Mouse (Mus musculus): ENCODE measurements at regions not wholly inside any gene's neighbourhood (a gene's known extent, or its start where the extent isn't known, plus 50 kb on each side); places are given as distances from the start of the nearest gene placed in this dataset.

DNA sequence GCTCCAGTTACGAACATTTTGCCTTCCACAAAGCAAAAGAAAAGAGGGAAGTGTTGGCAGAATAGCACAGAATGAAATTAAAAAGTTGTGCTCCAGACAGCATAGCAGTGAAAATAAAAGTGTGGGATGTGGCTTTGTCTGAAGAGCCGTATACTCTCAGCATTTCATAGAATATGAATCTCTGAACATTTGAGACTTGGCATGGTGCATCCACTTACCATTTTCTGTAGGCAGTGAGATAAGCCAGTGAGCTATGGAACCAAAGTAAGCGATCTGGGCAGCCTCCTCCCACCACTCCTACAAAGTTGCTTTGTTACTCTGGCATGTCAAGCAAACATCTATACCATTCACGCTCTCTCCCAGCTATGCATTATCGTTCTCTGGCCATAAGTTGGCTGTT is 286.0 kb downstream of the Arl4a start:
- Histone ChIP-seq H3K4me3 (ENCODE audit: control insufficient read depth, low read depth, low read length) (no peak overlapping the region), H3K4me1 (ENCODE audit: control insufficient read depth, insufficient read depth, low read length) (no peaks in the 10 kb centered on the region), H3K27ac (ENCODE audit: control insufficient read depth, insufficient read depth, low read depth, low read length) (no peak overlapping the region), H3K36me3 (ENCODE audit: control insufficient read depth, insufficient read depth, low read length) (no peaks in the 10 kb centered on the region), H3K27me3 (ENCODE audit: control insufficient read depth, insufficient read depth, low read length) (no peaks in the 10 kb centered on the region)
- TF ChIP-seq POLR2A (IDR thresholded peaks at IDR 0.05; ENCODE audit: control insufficient read depth, low read depth, low read length) = no peak
- no peak for TF ChIP-seq CTCF (IDR thresholded peaks at IDR 0.05; ENCODE audit: control insufficient read depth, insufficient read depth, insufficient replicate concordance, low read depth, low read length)

DNA sequence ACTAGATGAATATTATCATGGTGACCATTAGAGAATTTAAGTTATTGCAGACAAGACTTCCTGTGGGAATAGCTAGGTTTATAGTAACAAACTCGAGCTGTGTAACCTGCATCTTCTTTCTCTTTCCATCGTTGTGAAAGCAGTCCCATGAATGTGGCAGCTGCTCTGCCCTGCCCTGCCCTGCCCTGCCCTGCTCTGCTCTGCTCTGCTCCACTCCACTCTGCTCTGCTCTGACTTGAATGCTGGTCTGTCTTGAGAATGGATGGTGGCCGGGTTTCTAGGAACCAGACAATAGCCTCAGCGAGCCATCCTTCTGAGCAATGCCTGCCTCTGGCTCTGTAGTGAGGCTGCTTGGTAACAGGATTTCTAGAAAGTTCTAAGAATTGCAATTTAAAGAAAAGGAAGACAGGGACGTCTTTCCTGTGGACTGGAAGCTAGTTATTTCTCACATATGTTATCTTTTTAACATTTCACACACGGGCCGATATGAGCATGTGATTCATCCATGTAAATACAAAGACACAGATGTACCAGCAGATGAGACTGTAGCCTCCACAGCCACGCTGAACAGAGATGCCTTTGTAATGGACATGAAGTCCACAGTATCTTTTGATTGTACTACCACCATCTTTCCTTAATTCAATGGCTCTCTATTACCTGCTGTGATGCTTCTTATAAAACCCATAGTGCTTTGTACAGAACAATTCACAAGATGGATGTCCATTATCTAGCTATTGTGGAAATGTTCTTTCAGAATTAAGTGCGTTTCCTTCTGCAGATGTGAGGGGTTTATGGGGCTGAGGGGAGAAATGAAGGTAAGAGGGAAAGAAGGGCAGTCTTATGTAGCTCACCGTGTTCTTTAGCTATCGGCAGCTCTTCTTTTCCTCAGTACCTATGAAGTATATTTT is 295.4 kb downstream of the Arl4a start:
- TF ChIP-seq CTCF (IDR thresholded peaks at IDR 0.05; ENCODE audit: control insufficient read depth, insufficient read depth, insufficient replicate concordance, low read depth, low read length) (no peak), POLR2A (IDR thresholded peaks at IDR 0.05; ENCODE audit: control insufficient read depth, low read depth, low read length) (no peak)
- Histone ChIP-seq H3K4me1 (ENCODE audit: control insufficient read depth, insufficient read depth, low read length) (no peaks in the 10 kb centered on the region), H3K36me3 (ENCODE audit: control insufficient read depth, insufficient read depth, low read length) (no peaks in the 10 kb centered on the region), H3K4me3 (ENCODE audit: control insufficient read depth, low read depth, low read length) (no peak overlapping the region), H3K27me3 (ENCODE audit: control insufficient read depth, insufficient read depth, low read length) (no peaks in the 10 kb centered on the region), H3K27ac (ENCODE audit: control insufficient read depth, insufficient read depth, low read depth, low read length) (no peak overlapping the region)

DNA sequence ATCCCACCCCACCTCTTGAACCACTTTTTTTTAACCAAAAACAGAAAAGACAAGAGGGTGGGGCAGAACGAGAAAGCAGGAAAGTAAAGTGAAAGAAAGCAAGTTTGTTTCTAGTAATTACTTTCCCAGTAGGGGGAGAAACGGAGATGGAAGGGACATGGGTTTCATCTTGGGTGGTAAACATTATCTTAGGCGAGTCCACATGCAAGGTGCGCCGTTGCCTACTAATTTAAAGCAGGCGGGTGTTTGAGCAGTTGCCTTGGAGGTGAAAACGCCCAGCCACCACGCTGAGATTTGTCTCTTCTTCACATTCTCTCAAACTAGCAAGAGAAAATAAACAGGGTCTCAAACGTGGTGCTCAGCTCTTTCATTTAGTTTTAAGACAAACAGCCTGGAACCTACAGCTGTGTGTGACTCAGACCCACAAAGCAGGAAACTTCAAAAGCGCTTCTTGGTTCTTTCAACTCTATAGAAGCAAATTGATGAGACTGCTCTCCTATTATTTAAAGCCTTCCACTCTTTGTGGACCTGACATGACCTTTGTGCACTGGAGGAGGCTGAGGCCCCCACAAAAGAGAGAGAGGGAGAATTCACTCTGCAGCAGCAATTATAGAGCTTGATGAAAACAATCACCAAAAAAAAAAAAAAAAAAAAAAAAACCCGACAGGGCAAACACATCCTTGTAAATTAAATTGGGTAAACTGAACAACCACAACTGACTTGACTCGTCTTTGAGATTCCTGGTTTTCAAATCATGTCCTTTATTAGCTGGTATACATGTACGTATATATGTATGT is 296.6 kb downstream of the Arl4a start:
- Histone ChIP-seq H3K27me3 (ENCODE audit: control insufficient read depth, insufficient read depth, low read length) (no peaks in the 10 kb centered on the region), H3K36me3 (ENCODE audit: control insufficient read depth, insufficient read depth, low read length) (no peaks in the 10 kb centered on the region), H3K27ac (ENCODE audit: control insufficient read depth, insufficient read depth, low read depth, low read length) (no peak overlapping the region), H3K4me3 (ENCODE audit: control insufficient read depth, low read depth, low read length) (no peak overlapping the region), H3K4me1 (ENCODE audit: control insufficient read depth, insufficient read depth, low read length) (no peaks in the 10 kb centered on the region)
- no peak for TF ChIP-seq POLR2A (IDR thresholded peaks at IDR 0.05; ENCODE audit: control insufficient read depth, low read depth, low read length)
- TF ChIP-seq CTCF (IDR thresholded peaks at IDR 0.05; ENCODE audit: control insufficient read depth, insufficient read depth, insufficient replicate concordance, low read depth, low read length) = no peak

DNA sequence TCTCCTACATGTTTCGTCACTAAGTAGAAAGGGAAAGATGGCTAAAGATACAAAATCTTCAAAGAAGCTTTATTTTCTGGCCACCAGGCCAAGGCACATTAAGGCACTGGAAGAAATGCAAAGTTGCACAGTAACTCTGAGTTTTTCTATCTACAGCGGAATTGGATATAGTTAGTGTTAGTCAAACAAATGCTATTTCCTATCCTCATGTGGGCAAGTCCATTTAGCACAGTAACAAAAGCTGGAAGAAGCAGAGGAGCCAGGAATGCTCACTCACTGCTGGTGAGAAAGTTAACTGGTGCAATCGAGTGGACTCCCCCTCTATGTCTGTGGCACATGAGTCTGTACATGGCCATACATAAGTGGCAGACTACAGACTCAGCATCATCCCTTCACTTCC is 300.9 kb downstream of the Arl4a start:
- TF ChIP-seq POLR2A (IDR thresholded peaks at IDR 0.05; ENCODE audit: control insufficient read depth, low read depth, low read length) (no peak), CTCF (IDR thresholded peaks at IDR 0.05; ENCODE audit: control insufficient read depth, insufficient read depth, insufficient replicate concordance, low read depth, low read length) (no peak)
- Histone ChIP-seq H3K4me1 (ENCODE audit: control insufficient read depth, insufficient read depth, low read length) (no peaks in the 10 kb centered on the region), H3K4me3 (ENCODE audit: control insufficient read depth, low read depth, low read length) (no peak overlapping the region), H3K27ac (ENCODE audit: control insufficient read depth, insufficient read depth, low read depth, low read length) (no peak overlapping the region), H3K27me3 (ENCODE audit: control insufficient read depth, insufficient read depth, low read length) (no peaks in the 10 kb centered on the region), H3K36me3 (ENCODE audit: control insufficient read depth, insufficient read depth, low read length) (no peaks in the 10 kb centered on the region)

DNA sequence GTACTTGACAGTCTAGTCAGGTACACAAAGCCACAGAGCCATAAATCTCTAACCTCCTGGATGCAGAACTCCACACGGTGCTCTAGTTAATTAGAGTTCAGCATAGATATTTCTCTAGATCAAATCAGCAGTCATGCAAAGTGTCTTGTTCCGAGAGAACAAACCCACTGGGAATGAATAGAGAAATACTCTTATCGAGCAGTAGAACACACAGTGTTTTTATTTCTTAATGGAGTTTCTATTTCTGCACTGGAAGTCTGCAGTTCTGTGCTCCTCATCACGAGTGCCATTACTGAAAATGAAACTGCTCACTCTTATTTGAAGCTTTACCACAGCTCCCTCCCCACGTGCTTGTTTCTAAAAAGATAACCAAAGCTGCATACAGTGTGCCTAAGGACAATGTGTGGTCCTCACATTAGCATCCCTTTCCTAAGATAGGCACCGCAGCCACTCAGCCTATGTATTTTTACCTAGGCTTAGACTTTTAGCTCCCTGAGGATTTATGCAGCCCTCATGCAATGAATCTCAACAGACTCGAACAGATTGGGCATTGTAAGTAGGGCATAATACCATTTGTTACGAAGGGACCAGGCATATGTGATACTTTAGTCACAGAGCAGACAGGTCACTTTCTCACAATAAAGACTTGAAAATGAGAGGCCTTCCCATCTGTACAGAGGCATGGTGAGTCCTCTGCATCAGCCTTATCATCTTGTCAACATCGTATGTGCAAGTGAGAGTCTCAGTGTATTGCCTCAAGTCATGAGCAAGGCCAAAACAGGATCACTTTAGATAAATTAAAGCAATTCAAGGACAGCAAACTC is 301.5 kb downstream of the Arl4a start:
- no peaks in the 10 kb centered on the region for H3K4me1 ChIP-seq (ENCODE audit: control insufficient read depth, insufficient read depth, low read length)
- TF ChIP-seq CTCF (IDR thresholded peaks at IDR 0.05; ENCODE audit: control insufficient read depth, insufficient read depth, insufficient replicate concordance, low read depth, low read length) = no peak
- no peak for TF ChIP-seq POLR2A (IDR thresholded peaks at IDR 0.05; ENCODE audit: control insufficient read depth, low read depth, low read length)
- no peaks in the 10 kb centered on the region for H3K36me3 ChIP-seq (ENCODE audit: control insufficient read depth, insufficient read depth, low read length)
- no peaks in the 10 kb centered on the region for H3K27me3 ChIP-seq (ENCODE audit: control insufficient read depth, insufficient read depth, low read length)
- no peak overlapping the region for H3K27ac ChIP-seq (ENCODE audit: control insufficient read depth, insufficient read depth, low read depth, low read length)
- H3K4me3 ChIP-seq (ENCODE audit: control insufficient read depth, low read depth, low read length) = no peak overlapping the region

DNA sequence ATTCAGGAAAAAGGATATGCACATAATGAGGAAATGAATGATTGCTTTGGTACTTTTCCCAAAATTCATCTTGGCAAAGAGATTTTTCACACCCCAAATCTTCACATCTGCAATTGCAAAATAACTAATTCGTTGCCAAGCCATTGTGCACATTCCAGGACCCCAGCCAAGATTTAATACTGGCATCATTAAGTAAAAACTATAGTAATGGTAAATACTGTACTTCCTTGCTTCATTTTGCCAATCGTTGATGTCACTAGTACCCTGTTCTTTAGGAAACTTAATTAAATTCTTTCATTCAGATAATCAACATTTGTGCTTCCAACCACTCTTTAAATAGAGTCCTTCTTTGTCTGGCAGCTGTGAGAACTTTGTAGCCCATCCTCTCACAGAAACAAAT is 303.6 kb downstream of the Arl4a start:
- H3K36me3 ChIP-seq (ENCODE audit: control insufficient read depth, insufficient read depth, low read length) = no peaks in the 10 kb centered on the region
- no peak overlapping the region for H3K27ac ChIP-seq (ENCODE audit: control insufficient read depth, insufficient read depth, low read depth, low read length)
- H3K4me3 ChIP-seq (ENCODE audit: control insufficient read depth, low read depth, low read length) = no peak overlapping the region
- no peak for TF ChIP-seq POLR2A (IDR thresholded peaks at IDR 0.05; ENCODE audit: control insufficient read depth, low read depth, low read length)
- TF ChIP-seq CTCF (IDR thresholded peaks at IDR 0.05; ENCODE audit: control insufficient read depth, insufficient read depth, insufficient replicate concordance, low read depth, low read length) = no peak
- H3K4me1 ChIP-seq (ENCODE audit: control insufficient read depth, insufficient read depth, low read length) = no peaks in the 10 kb centered on the region
- no peaks in the 10 kb centered on the region for H3K27me3 ChIP-seq (ENCODE audit: control insufficient read depth, insufficient read depth, low read length)
